Mouse (Mus musculus): ENCODE results near the gene Zcchc13.

The Zcchc13 gene

GRCm38 (mm10) chrX:103630303-103630702, at the start of gene Zcchc13:
Gene Zcchc13 (plus strand): TSS chrX:103630586.
- DNase-seq (ENCODE audit: low read depth, low spot score), result peak; percentile 25

GRCm38 (mm10) chrX:103584262-103584661, 46.1 kb upstream of the Zcchc13 start:
- DNase-seq (ENCODE audit: low read depth, low spot score), result peak; percentile 16

DNA sequence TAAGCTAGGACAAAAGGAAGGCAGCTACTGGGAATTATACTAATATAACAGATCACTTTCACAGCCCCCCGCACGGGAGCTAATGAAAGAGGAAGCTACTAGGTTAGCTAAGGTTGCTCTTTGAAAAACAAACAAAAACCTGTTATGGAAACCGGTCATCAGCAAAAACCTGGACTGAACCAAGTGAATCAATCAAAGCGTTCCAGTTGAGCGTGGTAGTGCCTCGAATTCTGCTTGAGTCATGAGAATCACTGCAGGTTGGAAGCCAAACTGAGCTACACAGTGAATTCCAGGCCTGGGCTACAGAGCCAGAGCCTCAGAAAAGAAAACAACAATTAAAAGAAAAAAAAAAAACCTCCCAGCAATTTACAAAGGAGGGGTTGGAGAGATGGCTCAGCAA, 38.3 kb upstream of the Zcchc13 start:
- DNase-seq (ENCODE audit: low read depth, low spot score), result no peak

- no peak for DNase-seq (ENCODE audit: low read depth, low spot score)
These were observed 27.8 kb upstream of the Zcchc13 start for GRCm38 (mm10) chrX:103602553-103602952.

DNA sequence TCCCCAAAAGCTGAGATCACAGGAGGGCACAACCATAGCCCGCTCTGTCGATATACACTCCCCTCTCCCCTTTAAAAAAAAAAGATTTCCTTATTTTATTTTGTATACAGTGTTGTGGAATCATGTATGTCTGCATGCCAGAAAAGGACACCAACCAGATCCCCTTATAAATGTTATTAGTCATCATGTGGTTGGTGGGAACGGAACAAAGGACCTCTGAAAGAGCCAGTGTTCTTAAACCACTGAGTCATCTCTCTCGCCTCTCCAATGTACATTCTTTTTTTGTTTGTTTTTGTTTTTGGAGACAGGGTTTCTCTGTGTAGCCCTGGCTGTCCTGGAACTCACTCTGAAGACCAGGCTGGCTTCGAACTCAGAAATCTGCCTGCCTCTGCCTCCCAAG, 26.2 kb upstream of the Zcchc13 start:
- no peak for DNase-seq (ENCODE audit: low read depth, low spot score)

- DNase-seq (ENCODE audit: low read depth, low spot score), result no peak
These were observed 24.9 kb upstream of the Zcchc13 start for GRCm38 (mm10) chrX:103605473-103605872.

DNA sequence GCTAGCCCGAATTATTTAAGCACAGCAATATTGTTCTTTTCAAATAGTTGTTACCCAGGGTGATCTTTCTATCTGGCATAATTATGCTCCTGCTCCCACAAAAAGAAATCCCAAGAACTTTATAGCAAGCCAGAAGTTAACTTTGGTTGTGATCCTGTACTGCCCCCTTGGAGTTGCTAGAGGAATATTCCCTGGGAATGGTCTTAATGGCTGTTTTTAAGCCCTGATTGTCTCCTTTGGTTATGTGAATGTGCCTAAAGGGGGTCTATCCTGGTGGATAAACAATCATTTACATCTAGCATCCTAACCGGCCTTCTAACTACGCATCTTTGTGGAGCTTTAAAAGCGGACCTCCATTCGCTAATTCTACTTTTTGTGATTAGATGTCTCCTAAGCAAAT, 20.0 kb upstream of the Zcchc13 start:
- peak; percentile 40 for DNase-seq (ENCODE audit: low read depth, low spot score)

- peak; percentile 49 for DNase-seq (ENCODE audit: low read depth, low spot score)
These were observed 18.9 kb upstream of the Zcchc13 start for GRCm38 (mm10) chrX:103611462-103611861.

DNA sequence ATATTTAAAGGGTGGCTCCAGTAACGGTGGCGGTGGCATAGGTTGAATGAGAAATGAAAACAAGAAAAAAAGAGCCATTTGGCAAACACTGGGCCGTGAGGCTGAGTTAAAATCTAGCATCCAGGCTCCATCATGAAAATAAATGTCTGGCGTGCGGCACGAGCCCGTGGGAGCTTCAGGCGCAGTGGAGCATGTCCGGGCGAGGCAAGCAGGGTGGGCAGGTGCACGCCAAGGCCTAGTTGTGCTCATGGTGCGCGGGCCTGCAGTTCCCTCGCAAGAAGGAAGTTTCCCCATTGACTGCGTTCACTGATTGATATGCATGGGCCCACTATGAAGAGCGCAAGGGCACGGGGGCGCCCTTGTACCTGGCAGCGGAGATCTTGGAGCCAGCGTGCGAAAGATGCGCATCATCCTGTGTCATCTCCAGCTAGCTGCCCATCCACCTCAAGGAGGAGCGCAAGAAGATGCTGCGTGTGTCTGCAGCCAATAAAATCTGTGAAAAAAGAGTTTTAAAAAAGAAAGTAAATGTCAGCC, 15.6 kb upstream of the Zcchc13 start:
- DNase-seq (ENCODE audit: low read depth, low spot score), result peak; percentile 32

DNA sequence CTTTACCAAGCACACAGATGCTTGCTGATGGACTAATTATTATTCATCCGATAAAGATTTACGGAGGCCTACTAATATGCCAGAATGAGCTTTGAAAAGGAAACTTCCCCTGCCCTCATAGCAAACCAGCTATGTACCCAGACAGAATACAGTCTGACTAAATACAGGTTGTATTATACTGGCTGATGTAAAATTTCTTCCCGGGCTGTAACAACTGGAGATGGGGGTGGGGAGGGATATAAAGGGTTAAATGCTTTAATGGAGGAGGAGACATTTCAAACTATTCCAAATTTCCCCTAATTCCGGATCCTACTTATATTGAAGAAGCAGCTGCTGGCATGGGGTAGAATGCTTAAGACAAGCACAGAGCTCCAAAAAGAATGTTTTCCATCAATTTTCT, 14.9 kb upstream of the Zcchc13 start:
- no peak for DNase-seq (ENCODE audit: low read depth, low spot score)

DNA sequence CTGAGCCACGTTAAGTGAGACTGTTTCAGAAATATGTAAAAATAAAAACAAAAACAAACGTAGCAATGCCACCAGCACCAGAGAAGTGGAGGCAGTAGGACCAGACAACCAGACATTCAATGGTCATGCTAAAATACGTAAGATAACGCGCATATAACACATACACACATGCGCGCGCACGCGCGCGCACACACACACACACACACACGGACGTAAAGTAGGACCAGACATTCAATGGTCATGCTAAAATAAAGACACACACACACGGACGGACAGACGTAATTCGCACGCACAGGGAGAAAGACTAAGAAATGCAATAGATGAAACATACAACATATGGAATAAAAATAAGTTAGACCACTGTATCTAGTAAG, 14.2 kb upstream of the Zcchc13 start:
- DNase-seq (ENCODE audit: low read depth, low spot score), result peak; percentile 25

DNA sequence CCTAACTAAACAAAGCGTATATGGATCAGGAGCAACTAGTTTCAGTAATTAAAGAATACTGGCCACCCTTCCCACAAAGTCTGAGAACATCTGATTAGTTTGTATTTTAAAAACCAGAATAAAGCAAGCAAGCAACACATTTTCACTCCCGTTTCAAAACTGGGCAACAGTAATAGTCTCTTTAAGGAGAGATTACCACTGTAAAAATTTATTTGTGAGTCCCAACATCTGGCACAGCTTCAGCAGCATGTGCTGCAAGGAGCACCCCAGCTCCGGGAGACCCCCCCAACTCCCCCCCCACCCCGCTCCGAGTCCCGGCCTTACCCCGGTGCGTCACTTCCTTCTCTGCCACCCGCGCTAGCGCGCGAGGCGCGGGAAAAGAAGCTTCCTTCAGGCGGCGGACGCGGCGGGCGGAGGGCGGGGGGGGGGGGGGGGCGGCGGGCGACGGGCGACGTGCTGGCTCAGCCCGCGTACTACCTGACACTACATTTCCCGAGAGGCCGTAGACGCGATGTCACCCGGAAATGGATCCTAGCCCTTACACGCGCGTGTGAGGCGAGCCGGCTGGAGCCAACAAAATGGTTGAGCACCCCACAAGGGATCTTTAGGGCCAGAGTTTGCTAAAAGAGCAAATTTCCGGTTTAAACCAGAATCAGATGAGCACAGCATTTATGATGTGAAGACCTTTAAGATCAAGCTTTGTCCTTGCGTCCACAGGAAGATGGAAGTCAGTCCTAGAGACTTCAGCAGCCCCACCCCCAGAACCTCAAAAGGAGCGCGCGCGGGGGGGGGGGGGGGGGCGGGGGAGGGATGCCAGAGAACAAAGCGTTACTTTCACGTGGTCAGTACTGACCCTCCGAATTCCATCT, 13.6 kb upstream of the Zcchc13 start:
- peak; percentile 83 for DNase-seq (ENCODE audit: low read depth, low spot score)

DNA sequence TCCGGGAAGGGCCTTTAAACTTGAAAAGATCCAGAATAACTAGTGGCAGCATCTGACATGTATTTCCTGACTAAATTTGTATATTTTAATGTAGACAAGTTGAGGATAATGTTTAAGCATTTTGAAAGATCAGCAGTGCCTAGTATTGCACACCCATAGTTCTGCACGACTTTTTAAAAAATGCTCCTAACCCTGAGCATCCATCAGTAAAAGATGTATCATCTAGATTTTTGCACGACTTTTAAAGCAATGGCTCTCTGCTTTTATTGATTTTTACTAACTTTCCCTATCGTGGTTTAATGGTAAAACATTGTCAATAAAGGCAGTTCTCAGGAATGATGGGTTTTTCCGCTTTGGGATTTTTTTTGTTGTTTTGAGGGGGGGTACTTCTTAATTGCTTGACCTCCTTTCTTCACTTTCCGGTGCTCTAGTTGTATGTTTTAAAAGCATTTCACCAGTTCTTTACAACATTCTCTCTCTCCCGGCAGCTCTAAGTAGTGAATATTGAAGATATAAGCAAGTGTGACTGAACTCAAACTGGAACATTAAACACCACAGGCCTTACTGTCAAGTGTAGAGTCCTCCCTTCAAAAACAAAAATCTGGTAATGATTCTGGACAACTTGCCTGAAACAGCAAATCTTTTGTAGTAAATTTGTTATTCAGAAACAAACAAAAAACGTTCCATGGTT, 12.8 kb upstream of the Zcchc13 start:
- DNase-seq (ENCODE audit: low read depth, low spot score), result no peak

DNA sequence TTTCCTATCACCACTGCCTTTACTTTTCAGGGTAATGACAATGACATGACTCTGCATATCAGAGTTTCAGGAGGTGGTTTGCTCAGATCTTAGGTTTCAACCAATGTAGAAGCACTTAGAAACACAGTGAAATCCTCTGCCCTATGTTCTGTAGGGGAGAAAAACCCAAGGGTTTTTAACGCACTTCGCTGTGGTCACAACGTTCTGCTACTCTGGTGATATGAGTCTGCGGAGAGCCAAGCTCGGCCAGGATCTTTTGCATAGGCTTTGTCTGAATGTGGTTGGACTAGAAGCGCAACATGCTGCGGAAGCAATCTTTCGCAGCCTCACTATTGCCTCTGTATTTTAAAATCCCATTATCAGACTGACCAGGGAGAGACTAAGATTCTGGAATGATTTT, 8.6 kb upstream of the Zcchc13 start:
- DNase-seq (ENCODE audit: low read depth, low spot score), result no peak

GRCm38 (mm10) chrX:103622260-103622934, 8.0 kb upstream of the Zcchc13 start:
- DNase-seq (ENCODE audit: low read depth, low spot score), result peak; percentile 97

GRCm38 (mm10) chrX:103622935-103623280, 7.5 kb upstream of the Zcchc13 start:
- DNase-seq (ENCODE audit: low read depth, low spot score), result no peak

- DNase-seq (ENCODE audit: low read depth, low spot score), result peak; percentile 18
These were observed 7.0 kb upstream of the Zcchc13 start for GRCm38 (mm10) chrX:103623411-103623845.

DNA sequence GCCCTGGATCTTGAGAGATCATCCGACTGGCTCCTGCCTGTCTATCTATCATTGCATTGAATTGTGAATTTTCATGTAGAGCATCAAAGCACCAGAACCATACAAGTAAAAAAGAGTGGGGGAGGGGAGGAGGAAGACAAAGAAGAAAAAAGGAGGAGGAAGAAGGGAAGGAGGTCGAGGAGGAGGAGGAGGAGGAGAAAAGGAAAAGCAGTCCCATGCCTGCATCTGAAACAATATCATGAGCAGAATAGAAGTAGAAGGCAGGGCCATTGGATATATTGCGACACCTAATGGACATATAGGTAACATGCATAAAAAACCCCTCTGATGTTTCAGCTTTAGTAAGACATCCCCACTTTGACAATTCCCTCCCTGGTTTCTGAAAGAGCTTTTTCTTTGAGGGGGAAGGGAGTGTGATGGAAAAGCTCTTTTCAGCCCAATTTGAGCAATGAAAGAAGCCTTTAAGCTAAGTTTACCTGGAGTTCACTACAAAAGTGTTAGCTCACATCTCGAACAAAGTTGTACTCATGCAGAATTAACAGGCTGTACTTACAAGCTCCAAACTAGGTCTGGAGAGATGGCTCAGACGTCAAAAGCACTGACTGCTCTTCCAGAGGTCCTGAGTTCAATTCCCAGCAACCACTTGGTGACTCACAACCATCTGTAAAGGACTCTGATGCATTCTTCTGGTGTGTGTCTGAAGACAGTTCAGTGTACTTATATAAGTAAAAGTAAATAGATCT, 5.8 kb upstream of the Zcchc13 start:
- peak; percentile 25 for DNase-seq (ENCODE audit: low read depth, low spot score)

DNA sequence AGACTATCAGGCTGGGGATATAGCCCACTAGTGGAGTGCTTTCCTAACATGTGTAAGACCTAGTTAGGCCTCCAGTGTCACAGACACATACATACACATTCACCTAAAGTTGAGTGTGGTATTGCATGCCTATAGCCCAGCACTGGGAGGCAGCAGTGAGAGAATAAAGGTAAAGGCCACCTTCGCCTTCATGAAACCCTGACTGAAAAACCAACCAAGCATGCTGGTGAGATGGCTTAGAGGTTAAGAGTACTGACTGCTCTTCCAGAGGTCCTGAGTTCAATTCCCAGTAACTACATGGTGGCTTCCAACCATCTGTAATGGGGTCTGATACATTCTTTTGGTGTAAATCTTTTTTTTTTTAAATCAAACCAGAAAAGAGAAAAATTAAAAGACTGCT, 1.5 kb upstream of the Zcchc13 start:
- peak; percentile 51 for DNase-seq (ENCODE audit: low read depth, low spot score)

- DNase-seq (ENCODE audit: low read depth, low spot score), result no peak
These were observed 3.5 kb downstream of the Zcchc13 start for GRCm38 (mm10) chrX:103633895-103634294.

DNA sequence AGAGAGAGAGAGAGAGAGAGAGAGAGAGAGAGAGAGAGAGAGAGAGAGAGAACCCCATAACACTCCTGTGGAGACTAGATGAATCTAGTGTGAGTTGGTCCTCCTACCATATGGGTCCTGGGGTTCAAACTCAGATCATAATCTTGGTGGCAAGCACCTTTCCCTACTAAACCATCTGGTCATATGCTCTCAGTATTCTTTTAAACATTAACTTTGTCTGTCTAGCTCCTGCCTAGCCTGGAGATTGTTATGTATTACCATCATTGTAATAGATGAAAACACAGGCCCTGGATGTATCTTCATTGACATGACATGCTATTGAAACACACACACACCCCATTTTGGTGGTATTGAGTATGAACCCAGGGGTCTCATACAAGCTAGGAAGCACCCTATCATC, 5.6 kb downstream of the Zcchc13 start:
- DNase-seq (ENCODE audit: low read depth, low spot score), result no peak

DNA sequence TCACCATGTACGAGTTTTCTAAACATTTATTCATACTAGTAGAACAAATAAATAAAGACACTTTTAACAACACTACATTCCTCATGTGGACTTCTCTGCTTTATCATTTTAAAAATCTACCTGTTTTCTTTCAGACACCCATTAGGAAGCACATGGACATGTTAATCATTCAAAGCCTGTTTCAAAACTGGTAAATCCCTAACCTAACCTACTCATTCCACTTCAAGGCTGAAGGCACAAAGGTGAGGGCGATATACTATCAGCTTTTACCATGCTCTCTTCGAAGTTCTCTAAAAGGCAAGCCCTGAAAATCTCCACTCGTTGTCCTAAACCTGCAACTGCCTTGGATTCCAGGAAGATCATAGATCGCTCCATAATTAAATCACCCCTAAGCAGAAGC, 8.2 kb downstream of the Zcchc13 start:
- no peak for DNase-seq (ENCODE audit: low read depth, low spot score)

All from ES-CJ7 (cell line).